Mouse (Mus musculus) spleen, adult 2 months (tissue): ENCODE results near the gene Kif5c.

Experiments
- CTCF ChIP-seq: fragments of 200-500 bp; IDR thresholded peaks from 2 replicates; pipeline ENCODE4 v1.5.1; 2011; ENCODE audit warnings: mild to moderate bottlenecking, inconsistent platforms; ENCODE audit not compliant: insufficient read depth, insufficient read length, insufficient replicate concordance; ENCODE audit errors: extremely low read depth
- POLR2A ChIP-seq: fragments of 200-500 bp; IDR thresholded peaks from 2 replicates; pipeline ENCODE4 v1.6.1; 2011; ENCODE audit warnings: low read depth, low read length, inconsistent platforms

- TF ChIP-seq CTCF (no peak), POLR2A (no peak)
Measured at GRCm38 (mm10) chr2:49757616-49758015, 138.5 kb downstream of the Kif5c start.
